Mouse (Mus musculus) thymus, adult 2 months (tissue): ENCODE data around the gene Ddx20. TPM values are rescaled to one million over a fixed set of nuclear protein-coding genes. Genes with fewer than 3 reads are reported as not detected.
A peak's percentile ranks its signal among the peaks of the same experiment; 100 is the strongest.
"Not testable (repeated sequence)": the region's sequence is repeated elsewhere in the genome, so short reads cannot be mapped to it uniquely, and the experiment has no call there.

Experiments used
- DNase-seq: peaks from one replicate; pipeline ENCODE4 v3.0.0; 2021
- H3K27ac ChIP-seq: fragments of 200-500 bp; 2 replicates; pipeline ENCODE4 v1.5.1; 2012; ENCODE audit warnings: low read length, control low read depth; ENCODE audit not compliant: control insufficient read depth, insufficient read depth
- H3K27me3 ChIP-seq: fragments of 200-500 bp; 2 replicates; pipeline ENCODE4 v1.6.1; 2012; ENCODE audit warnings: mild to moderate bottlenecking, low read length, moderate library complexity, mixed read lengths; ENCODE audit not compliant: control insufficient read depth, insufficient read depth
- H3K36me3 ChIP-seq: fragments of 200-500 bp; 2 replicates; pipeline ENCODE4 v1.6.1; 2012; ENCODE audit warnings: mild to moderate bottlenecking, low read length, moderate library complexity; ENCODE audit not compliant: control insufficient read depth, insufficient read depth
- H3K4me1 ChIP-seq: fragments of 200-500 bp; replicated peaks from 2 replicates; pipeline ENCODE4 v1.6.1; 2012; ENCODE audit warnings: low read length; ENCODE audit not compliant: control insufficient read depth, insufficient read depth
- H3K4me3 ChIP-seq: fragments of 200-500 bp; 2 replicates; pipeline ENCODE4 v1.5.1; 2012; ENCODE audit warnings: mild to moderate bottlenecking, low read length, control low read depth, moderate library complexity; ENCODE audit not compliant: control insufficient read depth, insufficient read depth
- CTCF ChIP-seq: fragments of 200-500 bp; IDR thresholded peaks from 2 replicates; pipeline ENCODE4 v1.5.1; 2012; ENCODE audit warnings: mild to moderate bottlenecking, control low read depth, low read length, moderate library complexity, borderline replicate concordance; ENCODE audit not compliant: control insufficient read depth, poor library complexity, insufficient read depth; ENCODE audit errors: extremely low read depth
- POLR2A ChIP-seq: fragments of 200-500 bp; IDR thresholded peaks from 2 replicates; pipeline ENCODE4 v1.6.1; 2012; ENCODE audit warnings: mild to moderate bottlenecking, low read length, control low read depth, moderate library complexity; ENCODE audit not compliant: control insufficient read depth, poor library complexity, insufficient read depth; ENCODE audit errors: extremely low read depth
- WGBS: fragments of 180-500 bp; shearing (Covaris S2); methylation state at CpG from one replicate; pipeline ENCODE4 v1.1.7; 2018; 5-methylcytosine and 5-hydroxymethylcytosine counted together
- polyA plus RNA-seq: library from polyadenylated mRNA; depleted of rRNA; stranded (reverse); fragments of >200 nt; gene quantifications from 2 replicates; pipeline ENCODE4 v1.2.3, GENCODE M21; 2012

Ddx20 gene
- polyA plus RNA-seq, 1 experiment, result 33.5 TPM

GRCm38 (mm10) chr3:105701399-105701798 lies 14.0 kb upstream of the Ddx20 start:
- 73% methylated on average over 5 of the region's 5 CpGs for WGBS

GRCm38 (mm10) chr3:105700786-105701185 lies 13.4 kb upstream of the Ddx20 start:
- TF ChIP-seq CTCF, result 0 out of 2 replicates have a peak, but pooled peaks have one; percentile 19
- 33% methylated on average over 1 of the region's 1 CpGs for WGBS
- H3K36me3 ChIP-seq, H3K27me3 ChIP-seq, DNase-seq, H3K27ac ChIP-seq, H3K4me3 ChIP-seq: not testable (repeated sequence)
- H3K4me1 ChIP-seq, result peaks cover 13% of the 10 kb centered on the region

More at GRCm38 (mm10) chr3:105701399-105701798, 14.0 kb upstream of the Ddx20 start:
- Histone ChIP-seq H3K4me3 (no peak overlapping the region), H3K27me3 (no peaks in the 10 kb centered on the region), H3K36me3 (no peaks in the 10 kb centered on the region), H3K4me1 (peaks cover 15% of the 10 kb centered on the region), H3K27ac (no peak overlapping the region)
- DNase-seq, result no peak
- TF ChIP-seq CTCF, result no peak
- TF ChIP-seq POLR2A, result no peak

- H3K27ac ChIP-seq, result no peak overlapping the region
- H3K4me1 ChIP-seq, result peaks cover 8% of the 10 kb centered on the region
- WGBS, result 97% methylated on average over 3 of the region's 3 CpGs
- TF ChIP-seq POLR2A (no peak), CTCF (no peak)
- DNase-seq, result no peak
- no peak overlapping the region for H3K4me3 ChIP-seq
- no peaks in the 10 kb centered on the region for H3K36me3 ChIP-seq
- no peaks in the 10 kb centered on the region for H3K27me3 ChIP-seq
These were observed 12.0 kb upstream of the Ddx20 start for GRCm38 (mm10) chr3:105699241-105699933.

- H3K4me1 ChIP-seq, result peaks cover 4% of the 10 kb centered on the region
- TF ChIP-seq POLR2A, result no peak
- no peak for TF ChIP-seq CTCF
- no peaks in the 10 kb centered on the region for H3K36me3 ChIP-seq
- DNase-seq, result no peak
- no peaks in the 10 kb centered on the region for H3K27me3 ChIP-seq
- H3K4me3 ChIP-seq, result no peak overlapping the region
- no peak overlapping the region for H3K27ac ChIP-seq
- WGBS, result 97% methylated on average over 1 of the region's 1 CpGs
These were observed 10.9 kb upstream of the Ddx20 start for GRCm38 (mm10) chr3:105698311-105698710.

GRCm38 (mm10) chr3:105697148-105697441 lies 9.7 kb upstream of the Ddx20 start:
- no peaks in the 10 kb centered on the region for H3K36me3 ChIP-seq
- no peaks in the 10 kb centered on the region for H3K27me3 ChIP-seq
- DNase-seq, result no peak
- no peak overlapping the region for H3K27ac ChIP-seq
- H3K4me1 ChIP-seq, result peaks cover 4% of the 10 kb centered on the region
- WGBS, result 78% methylated on average over 5 of the region's 5 CpGs
- TF ChIP-seq POLR2A, result no peak
- no peak for TF ChIP-seq CTCF
- no peak overlapping the region for H3K4me3 ChIP-seq

- 92% methylated on average over 17 of the region's 17 CpGs for WGBS
- DNase-seq, result no peak
These were observed 9.2 kb upstream of the Ddx20 start for GRCm38 (mm10) chr3:105696387-105697147.

More at GRCm38 (mm10) chr3:105696387-105697147, 9.2 kb upstream of the Ddx20 start:
- no peak overlapping the region for H3K4me3 ChIP-seq
- no peaks in the 10 kb centered on the region for H3K36me3 ChIP-seq
- H3K27me3 ChIP-seq, result no peaks in the 10 kb centered on the region
- TF ChIP-seq CTCF (no peak), POLR2A (no peak)
- H3K4me1 ChIP-seq, result peaks cover 4% of the 10 kb centered on the region
- H3K27ac ChIP-seq, result no peak overlapping the region
